Mouse (Mus musculus) limb, embryonic 14.5 days (tissue): ENCODE results near the gene Gramd1a. TPM values are rescaled to one million over a fixed set of nuclear protein-coding genes. Genes with fewer than 3 reads are reported as not detected.

Experiments
- ATAC-seq: fragments of 200-750 bp; cut with Nextera tagmentation; 2 replicates; pipeline ENCODE4 v1.8.0; 2017; ENCODE audit warnings: low read depth, moderate number of reproducible peaks, moderate TSS enrichment; ENCODE audit not compliant: low FRiP score
- DNase-seq: peaks from one replicate; pipeline ENCODE4 v3.0.0-alpha.2; 2015; ENCODE audit warnings: low spot score
- H3K27ac ChIP-seq: fragments of 300-500 bp; sonication (generic); replicated peaks from 2 replicates; pipeline ENCODE4 v1.5.1; 2014; ENCODE audit warnings: low read depth, mild to moderate bottlenecking, low read length, moderate library complexity, mixed read lengths
- H3K27me3 ChIP-seq: fragments of 300-500 bp; sonication (generic); 2 replicates; pipeline ENCODE4 v1.6.1; 2014; ENCODE audit warnings: low read length, mixed read lengths; ENCODE audit not compliant: control insufficient read depth, insufficient read depth
- H3K36me3 ChIP-seq: fragments of 300-500 bp; sonication (generic); 2 replicates; pipeline ENCODE4 v1.6.1; 2014; ENCODE audit warnings: mild to moderate bottlenecking, low read length, moderate library complexity, mixed read lengths; ENCODE audit not compliant: control insufficient read depth, insufficient read depth
- H3K4me1 ChIP-seq: fragments of 300-500 bp; sonication (generic); 2 replicates; pipeline ENCODE4 v1.6.1; 2014; ENCODE audit warnings: antibody characterized with exemption, low read length, mixed read lengths; ENCODE audit not compliant: control insufficient read depth, insufficient read depth
- H3K4me2 ChIP-seq: fragments of 300-500 bp; sonication (generic); replicated peaks from 2 replicates; pipeline ENCODE4 v1.6.1; 2014; ENCODE audit warnings: low read depth, mild to moderate bottlenecking, low read length, moderate library complexity; ENCODE audit not compliant: severe bottlenecking
- H3K4me3 ChIP-seq: fragments of 300-500 bp; sonication (generic); replicated peaks from 2 replicates; pipeline ENCODE4 v1.5.1; 2014; ENCODE audit warnings: low read length
- H3K9ac ChIP-seq: fragments of 300-500 bp; sonication (generic); 2 replicates; pipeline ENCODE4 v1.6.1; 2014; ENCODE audit warnings: mild to moderate bottlenecking, low read depth, low read length, moderate library complexity; ENCODE audit not compliant: severe bottlenecking
- H3K9me3 ChIP-seq: fragments of 300-500 bp; sonication (generic); 2 replicates; pipeline ENCODE4 v1.6.1; 2016; ENCODE audit warnings: low read length; ENCODE audit not compliant: control insufficient read depth
- POLR2A ChIP-seq: fragments of 200-500 bp; IDR thresholded peaks from 2 replicates; pipeline ENCODE4 v1.8.0; 2012; ENCODE audit warnings: inconsistent platforms, mild to moderate bottlenecking, moderate library complexity, borderline replicate concordance; ENCODE audit not compliant: insufficient read depth, insufficient read length; ENCODE audit errors: extremely low read depth
- WGBS: fragments of 180-500 bp; shearing (Covaris S2); extraction: QIAGEN DNeasy Blood & Tissue Kit; methylation state at CpG from one replicate; pipeline ENCODE4 v1.1.7; 2014; 5-methylcytosine and 5-hydroxymethylcytosine counted together
- polyA plus RNA-seq, 2 experiments: library from polyadenylated mRNA; depleted of rRNA in 1 of 2; stranded (reverse) in 1 of 2; unstranded in 1 of 2; fragments of >200 nt; fragmentation: Nextera tagmentation in 1 of 2; extraction: Ambion mirVana in 1 of 2; gene quantifications; 2 replicates each; pipeline versions ENCODE4 v1.2.1 to v1.2.3; 2012 to 2014

The Gramd1a gene
- polyA plus RNA-seq, 2 experiments = 59.8 to 157 TPM

DNA sequence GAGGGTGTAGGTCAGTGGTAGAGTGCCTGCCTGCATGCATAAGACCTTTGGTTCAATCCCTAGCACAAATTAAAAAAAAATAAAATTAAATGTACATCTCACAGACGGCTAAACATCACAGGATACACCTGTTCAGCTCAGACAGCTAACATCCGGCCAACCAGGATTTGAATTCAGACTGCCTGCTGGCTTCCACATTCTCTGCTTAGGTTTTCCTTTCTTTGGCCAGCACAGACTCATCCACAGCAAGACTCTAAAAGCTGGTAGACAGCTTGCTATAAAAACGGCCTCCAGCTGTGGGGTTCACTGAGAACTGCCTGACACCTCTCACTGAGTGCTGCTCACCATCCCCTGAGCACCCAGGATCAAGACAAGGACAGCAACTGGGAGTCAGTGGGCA, 49.5 kb downstream of the Gramd1a start:
- 54% methylated on average over 3 of the region's 3 CpGs for WGBS
- Histone ChIP-seq H3K36me3 (no peaks in the 10 kb centered on the region), H3K4me3 (no peak overlapping the region), H3K9ac (no peak overlapping the region), H3K9me3 (no peaks in the 10 kb centered on the region), H3K4me2 (no peak overlapping the region), H3K4me1 (no peaks in the 10 kb centered on the region), H3K27ac (no peak overlapping the region), H3K27me3 (no peaks in the 10 kb centered on the region)
- no peak for ATAC-seq
- TF ChIP-seq POLR2A = no peak
- no peak for DNase-seq

DNA sequence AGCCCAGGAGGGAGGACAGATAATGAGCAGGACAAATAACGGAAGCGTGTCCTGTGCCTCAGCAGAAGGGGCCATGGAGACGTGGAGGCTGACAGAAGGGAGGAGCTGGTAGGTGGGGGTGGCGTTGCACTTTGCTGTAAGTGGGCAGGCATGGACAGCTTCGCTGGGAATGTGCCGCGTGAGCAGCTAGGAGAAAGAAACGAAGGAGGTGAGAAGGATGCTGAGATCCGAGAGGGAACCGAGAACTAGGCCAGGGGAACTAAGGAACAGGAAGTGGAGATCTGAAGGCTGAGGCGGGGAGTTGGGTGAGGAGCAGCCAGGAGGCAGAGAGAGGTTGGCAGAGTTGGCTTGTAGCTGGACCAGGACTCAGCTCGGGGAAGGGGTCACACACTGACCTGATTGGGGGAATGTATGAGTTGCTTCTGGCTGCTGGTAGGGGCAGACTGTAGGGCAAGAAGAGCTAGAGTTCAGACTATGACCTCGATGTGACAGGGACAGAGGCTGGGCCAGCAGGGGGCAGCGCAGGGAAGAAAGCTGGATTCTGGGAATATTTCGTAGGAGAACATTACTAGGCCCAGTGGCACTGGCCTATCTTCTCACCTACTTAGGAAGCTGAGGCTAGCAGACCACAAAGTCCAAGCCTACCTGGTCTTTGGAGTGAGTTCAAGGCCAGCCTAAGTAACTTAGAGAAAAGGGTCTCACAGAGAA, 50.5 kb downstream of the Gramd1a start:
- Histone ChIP-seq H3K9ac (no peak overlapping the region), H3K27ac (no peak overlapping the region), H3K27me3 (no peaks in the 10 kb centered on the region), H3K4me2 (no peak overlapping the region), H3K9me3 (no peaks in the 10 kb centered on the region), H3K4me3 (no peak overlapping the region), H3K4me1 (no peaks in the 10 kb centered on the region), H3K36me3 (no peaks in the 10 kb centered on the region)
- ATAC-seq (no peak), DNase-seq (peak; percentile 11)
- TF ChIP-seq POLR2A = no peak
- WGBS = 56% methylated on average over 15 of the region's 15 CpGs

DNA sequence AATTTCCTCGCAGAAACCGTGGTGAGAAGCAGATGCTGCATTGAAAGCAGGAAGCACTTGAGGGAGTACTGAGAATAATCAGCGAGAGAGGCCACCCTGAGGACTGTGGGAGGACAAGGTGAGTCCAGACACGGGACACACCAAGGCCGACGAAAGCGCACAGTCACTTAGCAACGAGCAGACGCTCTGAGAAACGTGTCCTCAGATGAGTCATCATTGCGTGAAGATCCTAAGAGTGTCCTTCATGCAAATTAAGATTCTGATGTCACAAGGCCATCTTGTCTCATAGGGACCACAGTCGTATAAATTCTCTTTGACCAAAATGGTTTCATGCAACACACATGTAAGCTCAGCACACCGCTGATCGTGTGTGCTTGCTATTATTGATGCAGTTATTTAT, 54.9 kb downstream of the Gramd1a start:
- no peak overlapping the region for H3K9ac ChIP-seq
- DNase-seq = no peak
- H3K9me3 ChIP-seq = no peaks in the 10 kb centered on the region
- no peak for TF ChIP-seq POLR2A
- H3K27ac ChIP-seq = no peak overlapping the region
- H3K4me2 ChIP-seq = no peak overlapping the region
- no peaks in the 10 kb centered on the region for H3K36me3 ChIP-seq
- no peak overlapping the region for H3K4me3 ChIP-seq
- H3K4me1 ChIP-seq = no peaks in the 10 kb centered on the region
- no peak for ATAC-seq
- H3K27me3 ChIP-seq = no peaks in the 10 kb centered on the region
- 84% methylated on average over 14 of the region's 14 CpGs for WGBS

GRCm38 (mm10) chr7:31099612-31099982, 56.1 kb downstream of the Gramd1a start:
- Histone ChIP-seq H3K4me1 (no peaks in the 10 kb centered on the region), H3K9ac (no peak overlapping the region), H3K4me3 (no peak overlapping the region), H3K9me3 (no peaks in the 10 kb centered on the region), H3K27ac (no peak overlapping the region), H3K4me2 (no peak overlapping the region), H3K27me3 (no peaks in the 10 kb centered on the region), H3K36me3 (no peaks in the 10 kb centered on the region)
- WGBS = 87% methylated on average over 6 of the region's 6 CpGs
- ATAC-seq = no peak
- no peak for TF ChIP-seq POLR2A
- no peak for DNase-seq

GRCm38 (mm10) chr7:31098697-31099611, 56.7 kb downstream of the Gramd1a start:
- no peaks in the 10 kb centered on the region for H3K36me3 ChIP-seq
- DNase-seq = no peak
- no peak overlapping the region for H3K4me2 ChIP-seq
- H3K4me3 ChIP-seq = no peak overlapping the region
- H3K9ac ChIP-seq = no peak overlapping the region
- ATAC-seq = no peak
- H3K27ac ChIP-seq = no peak overlapping the region
- H3K27me3 ChIP-seq = no peaks in the 10 kb centered on the region
- no peak for TF ChIP-seq POLR2A
- no peaks in the 10 kb centered on the region for H3K9me3 ChIP-seq
- WGBS = 80% methylated on average over 22 of the region's 22 CpGs
- no peaks in the 10 kb centered on the region for H3K4me1 ChIP-seq
